ENCODE assay signal across 20 mouse cellular contexts in the genomic region with DNA sequence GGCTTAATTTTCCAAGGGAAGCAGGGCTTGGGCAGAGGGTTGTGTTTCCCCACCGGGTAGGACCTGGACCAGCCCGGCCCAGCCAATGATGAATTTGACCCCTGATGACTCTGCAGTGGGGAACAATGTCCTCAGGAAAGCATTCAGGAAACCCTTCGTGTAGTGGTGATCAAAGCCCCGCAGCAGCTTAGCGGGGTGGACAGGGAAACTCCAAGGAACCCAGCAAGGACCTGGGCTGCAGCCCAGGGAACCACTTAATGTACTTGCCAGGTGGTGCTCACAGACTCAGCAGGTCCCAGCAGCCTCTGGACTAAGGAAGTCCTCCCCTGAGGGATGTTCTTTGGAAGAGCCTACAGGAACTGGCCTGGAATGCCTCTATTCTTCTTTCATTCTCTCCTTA. TPM values are rescaled to one million over a fixed set of nuclear protein-coding genes. Genes with fewer than 3 reads are reported as not detected.
DNase-seq lines count a peak whose midpoint lies in the region; ATAC-seq and TF ChIP-seq lines count a peak whose summit lies in the region.
"Had no signal": no experiment of that assay in that cellular context is flagged by ENCODE, and none has a peak within 500 bp of the region (broad histone marks: within the 10 kb centered on the region; RNA-seq: fewer than 3 reads in every experiment).

No protein-coding gene starts in this region.

- no peak overlapping the region for H3K4me3 ChIP-seq in heart, adult 2 months
- no peak overlapping the region for H3K4me3 ChIP-seq in heart, embryonic 10.5 days
- no peak overlapping the region for H3K4me3 ChIP-seq in stomach, embryonic 16.5 days (replicated peaks; ENCODE audit: low read length)
- no peak overlapping the region for H3K4me3 ChIP-seq in stomach, postnatal 0 days (ENCODE audit: low read depth, low read length)
- no peak overlapping the region for H3K4me3 ChIP-seq in midbrain, embryonic 16.5 days (ENCODE audit: low read depth, low read length)
- H3K4me3 ChIP-seq: embryonic facial prominence, embryonic 13.5 days; forebrain, embryonic 12.5 days; heart, embryonic 15.5 days; hindbrain, embryonic 10.5 days; intestine, embryonic 15.5 days had no signal

- H3K9ac ChIP-seq in heart, adult 2 months (ENCODE audit: low read depth, low read length), result no peak overlapping the region
- no peak overlapping the region for H3K9ac ChIP-seq in stomach, embryonic 16.5 days (ENCODE audit: low read length)
- H3K9ac ChIP-seq in stomach, postnatal 0 days (ENCODE audit: low read length), result no peak overlapping the region
- H3K9ac ChIP-seq in midbrain, embryonic 16.5 days (ENCODE audit: low read depth, low read length), result no peak overlapping the region
- H3K9ac ChIP-seq: embryonic facial prominence, embryonic 13.5 days; forebrain, embryonic 12.5 days; heart, embryonic 15.5 days; hindbrain, embryonic 14.5 days; intestine, embryonic 15.5 days had no signal

- TF ChIP-seq POLR2A in heart, adult 2 months (IDR thresholded peaks at IDR 0.05; ENCODE audit: insufficient read depth, low read depth, low read length), result no peak

- TF ChIP-seq CTCF in heart, adult 2 months (IDR thresholded peaks at IDR 0.05), result no peak
- no peak for TF ChIP-seq CTCF in stomach, postnatal 0 days (IDR thresholded peaks at IDR 0.05; ENCODE audit: low read depth)

- ATAC-seq in stomach, embryonic 16.5 days (ENCODE audit: insufficient read depth, low FRiP score), result 0 out of 2 replicates have a peak, but pooled peaks have one; percentile 13
- no peak for ATAC-seq in stomach, postnatal 0 days (ENCODE audit: low FRiP score, low TSS enrichment)
- no peak for ATAC-seq in midbrain, embryonic 16.5 days
- ATAC-seq: intestine, embryonic 15.5 days had no signal

- H3K4me1 ChIP-seq in heart, adult 2 months (ENCODE audit: control insufficient read depth, insufficient read depth, low read length), result peaks cover 20% of the 10 kb centered on the region
- H3K4me1 ChIP-seq in heart, embryonic 10.5 days, result peaks cover 25% of the 10 kb centered on the region
- peaks cover 5% of the 10 kb centered on the region for H3K4me1 ChIP-seq in stomach, embryonic 16.5 days (ENCODE audit: control insufficient read depth, insufficient read depth, low read length)
- 0 out of 2 replicates have a peak, but pooled peaks cover under 1% of the 10 kb centered on the region for H3K4me1 ChIP-seq in stomach, postnatal 0 days (replicated peaks; ENCODE audit: control insufficient read depth, insufficient read depth)
- no peaks in the 10 kb centered on the region for H3K4me1 ChIP-seq in midbrain, embryonic 16.5 days (ENCODE audit: control insufficient read depth, insufficient read depth, low read length)
- H3K4me1 ChIP-seq: embryonic facial prominence, embryonic 13.5 days; forebrain, embryonic 12.5 days had no signal

- no peaks in the 10 kb centered on the region for H3K9me3 ChIP-seq in heart, embryonic 10.5 days
- H3K9me3 ChIP-seq in stomach, embryonic 16.5 days (replicated peaks; ENCODE audit: control insufficient read depth, low read length), result no peaks in the 10 kb centered on the region
- H3K9me3 ChIP-seq in stomach, postnatal 0 days (ENCODE audit: control insufficient read depth, low read length), result no peaks in the 10 kb centered on the region
- no peaks in the 10 kb centered on the region for H3K9me3 ChIP-seq in midbrain, embryonic 16.5 days (replicated peaks; ENCODE audit: control insufficient read depth, low read length, poor library complexity, severe bottlenecking)
- H3K9me3 ChIP-seq: embryonic facial prominence, embryonic 13.5 days; forebrain, embryonic 12.5 days; heart, embryonic 15.5 days; hindbrain, embryonic 10.5 days; intestine, embryonic 15.5 days had no signal

- TF ChIP-seq EP300 in heart, adult 2 months (IDR thresholded peaks at IDR 0.05; ENCODE audit: insufficient read depth, low read depth, low read length), result peak; percentile 62; the same call in 1 of the 2 replicates
- no peak for TF ChIP-seq EP300 in stomach, postnatal 0 days (optimal IDR thresholded peaks at IDR 0.05)

- 26% methylated on average over 5 of the region's 5 CpGs for WGBS in heart, adult 2 months
- WGBS in heart, embryonic 10.5 days, result 47% methylated on average over 5 of the region's 5 CpGs
- WGBS in stomach, embryonic 16.5 days, result 58% methylated on average over 5 of the region's 5 CpGs
- WGBS in stomach, postnatal 0 days, result 65% methylated on average over 5 of the region's 5 CpGs
- 53% methylated on average over 5 of the region's 5 CpGs for WGBS in midbrain, embryonic 16.5 days

- peak overlapping the region; percentile 31 for H3K27ac ChIP-seq in heart, adult 2 months
- H3K27ac ChIP-seq in heart, embryonic 10.5 days, result no peak overlapping the region
- no peak overlapping the region for H3K27ac ChIP-seq in stomach, embryonic 16.5 days (ENCODE audit: low read length)
- H3K27ac ChIP-seq in stomach, postnatal 0 days (replicated peaks), result no peak overlapping the region
- H3K27ac ChIP-seq in midbrain, embryonic 16.5 days (ENCODE audit: low read length), result no peak overlapping the region
- H3K27ac ChIP-seq: embryonic facial prominence, embryonic 13.5 days; forebrain, embryonic 12.5 days; heart, embryonic 15.5 days; hindbrain, embryonic 10.5 days; hindbrain, embryonic 14.5 days; intestine, embryonic 15.5 days had no signal

- no peaks in the 10 kb centered on the region for H3K27me3 ChIP-seq in heart, adult 2 months (ENCODE audit: control insufficient read depth, insufficient read depth, low read length)
- peaks cover 6% of the 10 kb centered on the region; the same call in 1 of the 2 replicates for H3K27me3 ChIP-seq in heart, embryonic 10.5 days (ENCODE audit: insufficient read depth, poor library complexity, severe bottlenecking)
- no peaks in the 10 kb centered on the region for H3K27me3 ChIP-seq in stomach, embryonic 16.5 days (ENCODE audit: control insufficient read depth, insufficient read depth, low read length)
- no peaks in the 10 kb centered on the region for H3K27me3 ChIP-seq in stomach, postnatal 0 days (ENCODE audit: control insufficient read depth, insufficient read depth, low read length)
- H3K27me3 ChIP-seq in midbrain, embryonic 16.5 days (ENCODE audit: control insufficient read depth, insufficient read depth, low read depth, low read length), result no peaks in the 10 kb centered on the region
- H3K27me3 ChIP-seq: embryonic facial prominence, embryonic 13.5 days; forebrain, embryonic 12.5 days; heart, embryonic 15.5 days; intestine, embryonic 15.5 days had no signal

- H3K79me2 ChIP-seq in heart, adult 2 months (replicated peaks; ENCODE audit: control insufficient read depth, insufficient read depth, low read length), result no peaks in the 10 kb centered on the region

- H3K36me3 ChIP-seq in heart, adult 2 months (ENCODE audit: control insufficient read depth, insufficient read depth, low read length), result no peaks in the 10 kb centered on the region; the same call in 1 of the 2 replicates
- no peaks in the 10 kb centered on the region for H3K36me3 ChIP-seq in heart, embryonic 10.5 days
- no peaks in the 10 kb centered on the region for H3K36me3 ChIP-seq in stomach, embryonic 16.5 days (ENCODE audit: control insufficient read depth, insufficient read depth, low read length)
- no peaks in the 10 kb centered on the region for H3K36me3 ChIP-seq in stomach, postnatal 0 days (ENCODE audit: control insufficient read depth, insufficient read depth, low read length)
- H3K36me3 ChIP-seq in midbrain, embryonic 16.5 days (ENCODE audit: control insufficient read depth, insufficient read depth, low read length), result no peaks in the 10 kb centered on the region
- H3K36me3 ChIP-seq: embryonic facial prominence, embryonic 13.5 days; forebrain, embryonic 12.5 days; heart, embryonic 15.5 days; hindbrain, embryonic 10.5 days; intestine, embryonic 15.5 days had no signal

- no peak overlapping the region for H3K4me2 ChIP-seq in stomach, embryonic 16.5 days (ENCODE audit: low read depth, low read length)
- no peak overlapping the region for H3K4me2 ChIP-seq in stomach, postnatal 0 days (replicated peaks; ENCODE audit: low read depth)
- no peak overlapping the region for H3K4me2 ChIP-seq in midbrain, embryonic 16.5 days (ENCODE audit: low read length)
- H3K4me2 ChIP-seq: embryonic facial prominence, embryonic 13.5 days; forebrain, embryonic 12.5 days; heart, embryonic 15.5 days; hindbrain, embryonic 14.5 days; intestine, embryonic 15.5 days had no signal

- peak; percentile 43 to 67 for DNase-seq in heart, adult 2 months
- no peak for DNase-seq in heart, embryonic 10.5 days (ENCODE audit: low spot score)
- DNase-seq in stomach, postnatal 0 days (ENCODE audit: low spot score), result no peak
- peak; percentile 52 to 60 for DNase-seq in heart, postnatal 10 days
- DNase-seq in kidney, postnatal 14 days, result no peak
- DNase-seq: adrenal gland, adult 2 months; adrenal gland, postnatal 25 days; cerebellum, adult 18-20 months; cerebellum, adult 9-11 months; cerebellum, postnatal 36 days; gastrocnemius, postnatal 14 days; kidney, adult 2 months had no signal

- intact Hi-C loops in heart, adult 2 months (cut with DNase I), result no loop called here
- intact Hi-C loops in heart, postnatal 10 days (cut with DNase I), result no loop called here

RNA-seq across cellular contexts. Expression of gene Smim12, which starts 13.2 kb away (rescaled TPM):
- total RNA-seq in heart, adult 2 months (2021), result 10 to 100 TPM; 50.3 to 51.6 TPM
- polyA plus RNA-seq in heart, adult 2 months (2012; rRNA removed), result 43.3 and 47.7 TPM in 2 replicates
- 83.2 TPM in 2 replicates for polyA plus RNA-seq in heart, embryonic 10.5 days (2016; fragmentation: Nextera tagmentation; extraction: Ambion mirVana)
- 56.2 and 56.4 TPM in 2 replicates for polyA plus RNA-seq in stomach, embryonic 16.5 days (2015; fragmentation: Nextera tagmentation; extraction: Ambion mirVana)
- 37.7 and 41.1 TPM in 2 replicates for polyA plus RNA-seq in stomach, postnatal 0 days (2015; fragmentation: Nextera tagmentation; extraction: Ambion mirVana)
- 10 to 100 TPM; 40.9 to 46.2 TPM for total RNA-seq in heart, postnatal 10 days (2021)
- polyA plus RNA-seq in midbrain, embryonic 16.5 days (2015; fragmentation: Nextera tagmentation; extraction: Ambion mirVana), result 42.0 and 44.8 TPM in 2 replicates

RNA-seq across cellular contexts. Expression of gene Gja4, which starts 57.1 kb away (rescaled TPM):
- total RNA-seq in heart, adult 2 months (2021), result 10 to 100 TPM; 12.2 to 12.4 TPM
- 25.1 and 28.7 TPM in 2 replicates for polyA plus RNA-seq in heart, adult 2 months (2012; rRNA removed)
- 32.7 and 48.8 TPM in 2 replicates for polyA plus RNA-seq in heart, embryonic 10.5 days (2016; fragmentation: Nextera tagmentation; extraction: Ambion mirVana)
- polyA plus RNA-seq in stomach, embryonic 16.5 days (2015; fragmentation: Nextera tagmentation; extraction: Ambion mirVana), result 16.1 and 17.8 TPM in 2 replicates
- polyA plus RNA-seq in stomach, postnatal 0 days (2015; fragmentation: Nextera tagmentation; extraction: Ambion mirVana), result 7.3 and 8.0 TPM in 2 replicates
- total RNA-seq in heart, postnatal 10 days (2021), result 10 to 100 TPM; 28.2 to 30.2 TPM
- polyA plus RNA-seq in midbrain, embryonic 16.5 days (2015; fragmentation: Nextera tagmentation; extraction: Ambion mirVana), result 18.1 and 20.8 TPM in 2 replicates

Comparison
In these comparisons a context has a peak if more than half of its experiments do, and no peak if none do; other contexts are left out.
1. DNase-seq: peak in heart, adult 2 months (2 of 2) and heart, postnatal 10 days (2 of 2); none in heart, embryonic 10.5 days (single experiment), stomach, postnatal 0 days (single experiment) and kidney, postnatal 14 days (single experiment).